Mouse (Mus musculus): ENCODE measurements at regions not wholly inside any gene's neighbourhood (a gene's known extent, or its start where the extent isn't known, plus 50 kb on each side); places are given as distances from the start of the nearest gene placed in this dataset.

DNA sequence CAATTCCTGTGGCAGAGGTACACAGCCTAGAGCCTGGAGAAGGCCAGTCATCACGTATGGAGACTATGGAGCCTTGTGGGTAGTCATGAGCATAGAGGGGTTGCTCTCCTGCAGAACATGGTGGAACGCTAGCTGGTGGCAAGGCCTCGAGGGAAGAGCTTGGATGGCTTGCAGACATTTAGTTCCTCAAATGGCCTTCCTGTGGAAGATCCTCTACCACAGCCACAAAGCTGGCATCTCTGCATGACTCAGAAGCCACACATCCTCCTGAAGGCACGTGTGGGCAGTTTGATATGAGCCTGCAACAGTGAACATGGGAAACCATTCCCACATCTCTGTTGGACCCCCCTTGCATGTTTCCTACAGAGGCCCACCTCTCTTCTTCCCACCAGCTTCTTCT is 547.9 kb upstream of the Lrrc6 start:
- H3K27me3 ChIP-seq (ENCODE audit: control insufficient read depth, insufficient read depth, low read length): no peaks in the 10 kb centered on the region
- no peaks in the 10 kb centered on the region for H3K36me3 ChIP-seq (replicated peaks; ENCODE audit: control insufficient read depth, insufficient read depth, low read depth)
- H3K27ac ChIP-seq: no peak overlapping the region
- no peak overlapping the region for H3K9ac ChIP-seq (replicated peaks)
- ATAC-seq (ENCODE audit: insufficient read depth): 0 out of 2 replicates have a peak, but pooled peaks have one; percentile 21
- peak in 1 of 3 experiments; percentile 14 for DNase-seq (ENCODE audit: low read depth in 3 of 3, low spot score in 3 of 3)
- no peak overlapping the region for H3K4me2 ChIP-seq (ENCODE audit: low read depth)
- 25% methylated on average over 4 of the region's 4 CpGs for WGBS (ENCODE audit: insufficient replicate concordance)
- H3K9me3 ChIP-seq (ENCODE audit: control insufficient read depth, low read length): no peaks in the 10 kb centered on the region
- peaks cover 0 to 21% of the 10 kb centered on the region in 2 experiments; a peak in 2 of 4 replicates for H3K4me1 ChIP-seq (replicated peaks; ENCODE audit: control insufficient read depth in 2 of 2, insufficient read depth in 2 of 2, low read length in 1 of 2)
- no peak overlapping the region for H3K4me3 ChIP-seq (ENCODE audit: insufficient read depth in 1 of 2, low read depth in 2 of 2, low read length in 2 of 2)
- TF ChIP-seq EP300 (IDR thresholded peaks at IDR 0.05; ENCODE audit: low read depth): no peak
- TF ChIP-seq CTCF (IDR thresholded peaks at IDR 0.05; ENCODE audit: low read depth): no peak

DNA sequence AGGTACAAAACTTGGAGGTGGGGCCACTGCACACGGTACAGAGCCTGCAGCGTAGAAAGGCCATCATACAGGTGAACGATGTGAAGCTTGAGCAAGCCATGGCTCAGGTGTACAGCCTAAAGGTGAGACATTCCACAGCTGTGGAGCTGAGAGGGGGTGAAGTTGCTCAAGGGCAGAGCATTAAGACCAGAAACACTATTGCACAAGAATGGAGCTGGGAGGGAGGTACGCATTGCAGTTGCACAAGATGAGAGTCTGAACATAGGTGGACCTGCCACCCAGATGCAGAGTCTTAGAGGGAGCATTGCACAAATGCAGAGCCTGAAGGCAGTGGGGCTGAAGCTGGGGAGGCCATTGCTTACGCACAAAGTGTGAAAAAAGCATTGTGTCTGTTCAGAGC is 547.4 kb upstream of the Lrrc6 start:
- Histone ChIP-seq H3K27ac (no peak overlapping the region), H3K36me3 (replicated peaks; ENCODE audit: control insufficient read depth, insufficient read depth, low read depth) (no peaks in the 10 kb centered on the region)

DNA sequence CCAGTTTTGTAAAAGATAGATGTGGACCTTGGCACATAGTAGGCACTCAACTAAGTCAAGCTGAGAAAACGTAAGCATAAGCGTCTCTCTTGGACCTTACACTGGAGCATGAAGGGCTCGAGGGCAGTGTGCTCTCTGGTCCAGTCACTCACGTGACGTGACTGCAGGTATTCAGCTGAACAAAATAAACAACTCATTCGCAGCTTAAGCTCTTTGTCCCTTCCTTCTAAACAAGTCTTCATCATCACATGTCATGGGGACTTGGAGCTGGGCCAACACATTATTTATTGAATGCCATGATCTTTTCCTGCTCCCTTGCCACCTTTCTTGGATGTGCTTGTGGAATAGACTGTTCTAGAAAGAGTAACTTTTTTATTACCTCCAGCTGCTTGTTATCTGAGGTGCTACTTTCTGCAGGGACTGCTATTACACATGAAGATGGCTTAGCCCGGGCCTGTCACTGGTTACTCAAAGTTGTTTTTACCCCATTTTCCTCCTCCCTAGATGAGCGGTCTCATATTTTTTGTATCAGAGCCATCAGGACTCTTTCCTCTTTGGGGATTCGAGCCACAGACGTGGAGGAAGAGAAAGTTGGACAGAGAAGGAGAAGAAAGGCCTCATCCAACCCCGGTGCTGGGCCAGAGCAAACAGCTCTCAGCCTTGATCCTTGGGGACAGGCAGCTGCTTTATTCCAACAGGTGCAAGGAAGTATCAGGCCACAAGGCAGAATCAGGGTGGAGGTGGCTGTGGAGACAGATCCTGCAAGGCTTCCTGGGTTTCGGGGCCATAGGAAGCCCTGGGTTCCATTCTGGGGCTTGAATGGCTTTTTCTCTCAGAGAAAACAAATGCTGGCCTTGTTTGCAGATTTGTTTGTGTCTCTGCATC is 545.5 kb upstream of the Lrrc6 start:
- Histone ChIP-seq H3K9ac (replicated peaks) (no peak overlapping the region), H3K9me3 (ENCODE audit: control insufficient read depth, low read length) (no peaks in the 10 kb centered on the region), H3K4me2 (ENCODE audit: low read depth) (no peak overlapping the region), H3K4me1 (replicated peaks; ENCODE audit: control insufficient read depth in 2 of 2, insufficient read depth in 2 of 2, low read length in 1 of 2) (peaks cover 0 to 21% of the 10 kb centered on the region in 2 experiments; a peak in 2 of 4 replicates), H3K4me3 (ENCODE audit: insufficient read depth in 1 of 2, low read depth in 2 of 2, low read length in 2 of 2) (no peak overlapping the region), H3K27ac (no peak overlapping the region), H3K27me3 (ENCODE audit: control insufficient read depth, insufficient read depth, low read length) (no peaks in the 10 kb centered on the region), H3K36me3 (replicated peaks; ENCODE audit: control insufficient read depth, insufficient read depth, low read depth) (no peaks in the 10 kb centered on the region)
- ATAC-seq (ENCODE audit: insufficient read depth) (no peak), DNase-seq (ENCODE audit: low read depth in 3 of 3, low spot score in 3 of 3) (no peak)
- TF ChIP-seq EP300 (IDR thresholded peaks at IDR 0.05; ENCODE audit: low read depth): no peak
- TF ChIP-seq CTCF (IDR thresholded peaks at IDR 0.05; ENCODE audit: low read depth): no peak
- 55% methylated on average over 12 of the region's 12 CpGs for WGBS (ENCODE audit: insufficient replicate concordance)

More for the DNA sequence above, 547.4 kb upstream of the Lrrc6 start:
- no peaks in the 10 kb centered on the region for H3K9me3 ChIP-seq (ENCODE audit: control insufficient read depth, low read length)
- DNase-seq (ENCODE audit: low read depth in 3 of 3, low spot score in 3 of 3) (no peak), ATAC-seq (ENCODE audit: insufficient read depth) (peak; percentile 31; the same call in 1 of the 2 replicates)
- no peaks in the 10 kb centered on the region for H3K27me3 ChIP-seq (ENCODE audit: control insufficient read depth, insufficient read depth, low read length)
- TF ChIP-seq EP300 (IDR thresholded peaks at IDR 0.05; ENCODE audit: low read depth): no peak
- TF ChIP-seq CTCF (IDR thresholded peaks at IDR 0.05; ENCODE audit: low read depth): no peak
- no peak overlapping the region for H3K4me2 ChIP-seq (ENCODE audit: low read depth)
- H3K9ac ChIP-seq (replicated peaks): no peak overlapping the region
- peaks cover 0 to 21% of the 10 kb centered on the region in 2 experiments; a peak in 2 of 4 replicates for H3K4me1 ChIP-seq (replicated peaks; ENCODE audit: control insufficient read depth in 2 of 2, insufficient read depth in 2 of 2, low read length in 1 of 2)
- H3K4me3 ChIP-seq (ENCODE audit: insufficient read depth in 1 of 2, low read depth in 2 of 2, low read length in 2 of 2): no peak overlapping the region
- 70% methylated on average over 5 of the region's 5 CpGs for WGBS (ENCODE audit: insufficient replicate concordance)

DNA sequence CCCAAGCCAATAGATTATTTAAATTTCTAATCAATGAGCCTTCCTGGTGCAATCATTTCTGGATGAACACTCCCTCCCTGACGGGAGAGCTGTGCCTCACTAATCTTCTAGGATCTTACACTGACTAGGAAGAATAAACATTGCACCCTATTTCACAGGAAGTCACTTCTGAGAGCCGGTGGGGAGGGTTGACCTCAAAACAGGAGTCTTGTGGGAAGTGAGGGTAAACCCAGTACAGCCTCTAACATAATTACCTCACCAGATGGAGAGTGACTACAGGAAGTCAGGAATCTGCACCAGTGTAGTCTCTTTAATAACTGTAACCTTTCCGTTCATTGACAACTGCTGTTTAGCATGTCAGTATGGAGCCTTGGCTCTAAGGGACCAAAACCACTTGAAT is 544.6 kb upstream of the Lrrc6 start:
- no peak for DNase-seq (ENCODE audit: low read depth in 3 of 3, low spot score in 3 of 3)
- 12% methylated on average over 3 of the region's 3 CpGs for WGBS (ENCODE audit: insufficient replicate concordance)
- TF ChIP-seq CTCF (IDR thresholded peaks at IDR 0.05; ENCODE audit: low read depth) (no peak), EP300 (IDR thresholded peaks at IDR 0.05; ENCODE audit: low read depth) (no peak)

DNA sequence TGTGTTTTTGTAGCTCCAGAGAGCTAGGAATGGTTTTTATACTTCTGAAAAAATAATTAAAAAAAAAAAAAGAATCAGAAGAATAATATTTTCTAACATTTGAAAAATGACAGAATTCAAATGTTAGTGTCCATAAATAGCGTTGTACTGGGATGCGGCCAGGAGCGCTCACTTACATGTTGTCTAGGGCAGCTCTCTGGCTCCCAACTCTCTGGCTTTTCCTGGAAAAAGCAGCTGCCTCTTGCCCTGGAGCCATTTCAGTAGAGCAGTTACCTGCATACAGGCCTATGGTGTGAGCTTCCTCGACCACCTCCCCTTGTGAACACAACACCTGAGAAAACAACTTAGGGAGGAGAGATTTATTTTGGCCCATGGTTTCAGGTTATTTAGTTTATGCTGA is 544.1 kb upstream of the Lrrc6 start:
- Histone ChIP-seq H3K9me3 (ENCODE audit: control insufficient read depth, low read length) (no peaks in the 10 kb centered on the region), H3K27ac (no peak overlapping the region), H3K9ac (replicated peaks) (no peak overlapping the region), H3K4me3 (ENCODE audit: insufficient read depth in 1 of 2, low read depth in 2 of 2, low read length in 2 of 2) (no peak overlapping the region), H3K36me3 (replicated peaks; ENCODE audit: control insufficient read depth, insufficient read depth, low read depth) (no peaks in the 10 kb centered on the region), H3K27me3 (ENCODE audit: control insufficient read depth, insufficient read depth, low read length) (no peaks in the 10 kb centered on the region), H3K4me1 (replicated peaks; ENCODE audit: control insufficient read depth in 2 of 2, insufficient read depth in 2 of 2, low read length in 1 of 2) (peaks cover 3 to 24% of the 10 kb centered on the region in 2 experiments; a peak in 2 of 4 replicates), H3K4me2 (ENCODE audit: low read depth) (no peak overlapping the region)
- no peak for DNase-seq (ENCODE audit: low read depth in 3 of 3, low spot score in 3 of 3)
- 76% methylated on average over 4 of the region's 4 CpGs for WGBS (ENCODE audit: insufficient replicate concordance)
- no peak for ATAC-seq (ENCODE audit: insufficient read depth)
- TF ChIP-seq EP300 (IDR thresholded peaks at IDR 0.05; ENCODE audit: low read depth): no peak
- TF ChIP-seq CTCF (IDR thresholded peaks at IDR 0.05; ENCODE audit: low read depth): no peak

More for the DNA sequence above, 544.6 kb upstream of the Lrrc6 start:
- Histone ChIP-seq H3K4me2 (ENCODE audit: low read depth) (no peak overlapping the region), H3K4me3 (ENCODE audit: insufficient read depth in 1 of 2, low read depth in 2 of 2, low read length in 2 of 2) (no peak overlapping the region), H3K9me3 (ENCODE audit: control insufficient read depth, low read length) (no peaks in the 10 kb centered on the region), H3K9ac (replicated peaks) (no peak overlapping the region), H3K27me3 (ENCODE audit: control insufficient read depth, insufficient read depth, low read length) (no peaks in the 10 kb centered on the region), H3K27ac (no peak overlapping the region), H3K36me3 (replicated peaks; ENCODE audit: control insufficient read depth, insufficient read depth, low read depth) (no peaks in the 10 kb centered on the region), H3K4me1 (replicated peaks; ENCODE audit: control insufficient read depth in 2 of 2, insufficient read depth in 2 of 2, low read length in 1 of 2) (peaks cover 0 to 23% of the 10 kb centered on the region in 2 experiments; a peak in 2 of 4 replicates)
- ATAC-seq (ENCODE audit: insufficient read depth): no peak
